Mouse (Mus musculus) adrenal gland, adult 10 weeks (tissue): Measurements from ENCODE around the gene AU018091. TPM values are rescaled to one million over a fixed set of nuclear protein-coding genes. Genes with fewer than 3 reads are reported as not detected.

Source experiments
- polyA plus RNA-seq: library from polyadenylated mRNA; stranded (reverse); fragments of 350-450 nt; fragmentation: Illumina TruSeq; extraction: RNeasy Lipid Tissue Mini Kit (QIAGEN cat#74804); gene quantifications from one replicate; pipeline ENCODE4 v1.2.3, GENCODE M21; 2014; ENCODE audit warnings: low read depth, low replicate concordance

The AU018091 gene
- polyA plus RNA-seq: not detected

GRCm38 (mm10) chr7:3168925-3169324, at the start of gene AU018091:
AU018091 (minus strand) TSS chr7:3169203.

Other genes starting within 250 kb of the AU018091 start
- gene Nlrp12, start 80.5 kb upstream of the AU018091 start, polyA plus RNA-seq: not detected
- 116 TPM for gene Myadm, start 119.9 kb upstream of the AU018091 start, polyA plus RNA-seq
- not detected for gene Prkcg, start 120.0 kb upstream of the AU018091 start, polyA plus RNA-seq
- gene Cacng7, start 163.8 kb upstream of the AU018091 start, polyA plus RNA-seq: 2.0 TPM
- not detected for gene Cacng8, start 221.5 kb upstream of the AU018091 start, polyA plus RNA-seq